Mouse (Mus musculus): Measurements from ENCODE around the gene 2010111I01Rik.

- no peak for TF ChIP-seq EP300 (IDR thresholded peaks at IDR 0.05; ENCODE audit: low read depth)
- no peak for TF ChIP-seq CTCF (IDR thresholded peaks at IDR 0.05; ENCODE audit: low read depth)
Measured at GRCm38 (mm10) chr13:63223026-63223770, 258.5 kb downstream of the 2010111I01Rik start.

Data from liver, embryonic 14.5 days (tissue).